Mouse (Mus musculus): Measurements from ENCODE around the gene Akap1. TPM values are rescaled to one million over a fixed set of nuclear protein-coding genes. Genes with fewer than 3 reads are reported as not detected.
"Not testable (repeated sequence)": the region's sequence is repeated elsewhere in the genome, so short reads cannot be mapped to it uniquely, and the experiment has no call there.

Gene Akap1
- polyA plus RNA-seq, 1 experiment = 7.7 TPM

DNA sequence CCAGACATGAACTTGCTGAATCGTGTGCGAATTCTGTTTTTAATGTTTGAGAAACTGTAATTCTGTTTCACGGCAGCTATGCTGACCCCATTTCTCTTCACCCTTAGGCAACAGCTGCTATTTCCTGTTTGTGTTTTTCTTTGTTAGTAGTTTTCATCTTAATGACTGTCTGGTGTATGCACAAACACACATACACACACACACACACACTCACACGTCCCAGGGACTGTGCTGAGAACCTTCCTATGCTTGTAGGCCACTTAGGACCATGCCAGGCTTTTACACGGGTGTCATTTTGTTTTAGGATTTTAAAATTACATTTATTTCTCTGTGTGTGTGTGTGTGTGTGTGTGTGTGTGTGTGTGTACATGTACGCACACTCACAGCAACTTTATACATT, 35.2 kb upstream of the Akap1 start:
- no peak overlapping the region for H3K4me3 ChIP-seq (replicated peaks; ENCODE audit: control insufficient read depth, low read depth, low read length)
- no peaks in the 10 kb centered on the region for H3K4me1 ChIP-seq (ENCODE audit: control insufficient read depth, insufficient read depth, low read length)
- H3K27ac ChIP-seq (ENCODE audit: control insufficient read depth, insufficient read depth, low read depth, low read length, poor library complexity) = no peak overlapping the region
- WGBS = 85% methylated on average over 6 of the region's 6 CpGs
- TF ChIP-seq POLR2A (IDR thresholded peaks at IDR 0.05; ENCODE audit: borderline replicate concordance, control insufficient read depth, low read depth, low read length) (no peak), CTCF (IDR thresholded peaks at IDR 0.05; ENCODE audit: control insufficient read depth, insufficient read depth, low read length) (no peak)

DNA sequence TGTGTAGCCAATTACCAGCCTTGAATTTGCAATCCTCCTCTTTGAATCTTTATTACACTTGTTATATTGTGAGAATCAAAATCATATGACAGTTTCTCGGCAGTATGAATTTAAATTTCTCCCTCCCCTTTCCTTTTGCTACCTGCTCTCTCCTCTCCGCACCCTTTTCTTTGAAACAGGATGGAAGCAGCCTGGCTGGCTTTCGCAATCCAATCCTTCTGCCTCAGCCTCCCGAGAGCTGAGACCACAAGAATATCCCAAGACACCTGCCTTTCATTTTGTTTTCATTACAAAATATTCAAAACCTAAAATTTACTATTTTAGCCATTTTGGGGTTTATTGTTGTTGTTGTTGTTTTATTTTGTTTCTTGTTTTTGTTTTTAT, 34.0 kb upstream of the Akap1 start:
- no peak for TF ChIP-seq POLR2A (IDR thresholded peaks at IDR 0.05; ENCODE audit: borderline replicate concordance, control insufficient read depth, low read depth, low read length)
- no peak for TF ChIP-seq CTCF (IDR thresholded peaks at IDR 0.05; ENCODE audit: control insufficient read depth, insufficient read depth, low read length)
- Histone ChIP-seq H3K4me1 (ENCODE audit: control insufficient read depth, insufficient read depth, low read length) (no peaks in the 10 kb centered on the region), H3K4me3 (replicated peaks; ENCODE audit: control insufficient read depth, low read depth, low read length) (no peak overlapping the region), H3K27ac (ENCODE audit: control insufficient read depth, insufficient read depth, low read depth, low read length, poor library complexity) (no peak overlapping the region)
- 58% methylated on average over 4 of the region's 4 CpGs for WGBS

DNA sequence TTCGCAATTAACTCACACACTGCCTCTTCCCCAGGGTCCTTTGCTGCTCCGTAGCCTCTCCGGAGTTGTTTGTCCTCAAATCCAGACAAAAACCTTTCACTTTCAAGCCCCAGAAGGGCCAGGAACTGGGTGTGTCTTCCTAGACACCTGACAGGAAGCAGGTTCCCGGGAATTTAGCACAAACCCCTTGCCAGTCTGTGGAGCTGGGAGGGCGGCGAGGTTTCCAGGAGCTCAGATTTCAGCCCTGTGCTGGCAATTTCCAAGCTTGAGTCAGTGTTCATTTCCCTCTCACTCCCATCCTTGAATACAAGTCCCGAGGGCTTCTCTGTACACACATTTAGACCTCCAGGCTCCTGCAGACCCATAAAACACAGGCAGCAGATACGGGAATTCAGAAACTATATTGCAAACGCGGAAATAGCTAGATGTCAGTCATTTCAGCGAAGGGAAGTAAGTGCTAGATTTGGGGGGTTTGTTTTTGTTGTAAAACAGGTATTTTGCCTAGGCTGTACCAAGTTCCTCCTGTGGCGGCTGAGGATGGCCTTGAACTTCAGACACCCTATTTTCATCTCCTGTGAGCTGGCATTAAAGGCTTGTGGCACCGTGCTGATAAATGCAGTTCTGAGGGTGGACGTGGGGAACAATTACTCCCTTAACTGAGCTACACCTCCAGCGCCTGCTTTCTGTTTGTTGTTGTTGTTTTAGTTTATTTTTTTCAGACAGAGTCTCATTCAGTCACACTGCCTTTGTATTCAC, 33.4 kb upstream of the Akap1 start:
- TF ChIP-seq POLR2A (IDR thresholded peaks at IDR 0.05; ENCODE audit: borderline replicate concordance, control insufficient read depth, low read depth, low read length) = no peak
- TF ChIP-seq CTCF (IDR thresholded peaks at IDR 0.05; ENCODE audit: control insufficient read depth, insufficient read depth, low read length) = no peak
- no peaks in the 10 kb centered on the region for H3K4me1 ChIP-seq (ENCODE audit: control insufficient read depth, insufficient read depth, low read length)
- no peak overlapping the region for H3K27ac ChIP-seq (ENCODE audit: control insufficient read depth, insufficient read depth, low read depth, low read length, poor library complexity)
- WGBS = 66% methylated on average over 15 of the region's 15 CpGs
- no peak overlapping the region for H3K4me3 ChIP-seq (replicated peaks; ENCODE audit: control insufficient read depth, low read depth, low read length)

DNA sequence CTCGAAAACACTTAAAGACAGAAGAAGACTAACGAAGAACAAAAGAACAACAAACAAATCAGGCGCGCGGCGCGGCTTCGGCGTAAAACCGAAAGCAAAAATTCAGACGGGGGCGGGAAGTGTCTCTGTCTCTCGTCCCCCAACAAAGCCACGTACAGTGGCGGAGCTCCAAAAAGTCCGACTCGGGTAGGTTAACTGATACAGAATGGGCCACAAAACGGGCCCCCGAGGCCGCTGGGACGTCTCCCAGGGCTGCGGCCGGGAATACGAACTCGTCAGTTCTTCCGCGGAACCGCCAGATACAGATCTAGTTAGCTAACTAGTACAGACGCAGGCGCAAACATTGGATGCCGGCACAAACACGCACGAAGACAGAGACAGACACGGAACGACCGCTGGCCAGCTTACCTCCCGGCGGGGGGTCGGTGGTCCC, 31.4 kb upstream of the Akap1 start:
- not testable (repeated sequence) for H3K27ac ChIP-seq (ENCODE audit: control insufficient read depth, insufficient read depth, low read depth, low read length, poor library complexity); H3K4me1 ChIP-seq (ENCODE audit: control insufficient read depth, insufficient read depth, low read length); H3K4me3 ChIP-seq (replicated peaks; ENCODE audit: control insufficient read depth, low read depth, low read length)
- WGBS = 37% methylated on average over 37 of the region's 39 CpGs

DNA sequence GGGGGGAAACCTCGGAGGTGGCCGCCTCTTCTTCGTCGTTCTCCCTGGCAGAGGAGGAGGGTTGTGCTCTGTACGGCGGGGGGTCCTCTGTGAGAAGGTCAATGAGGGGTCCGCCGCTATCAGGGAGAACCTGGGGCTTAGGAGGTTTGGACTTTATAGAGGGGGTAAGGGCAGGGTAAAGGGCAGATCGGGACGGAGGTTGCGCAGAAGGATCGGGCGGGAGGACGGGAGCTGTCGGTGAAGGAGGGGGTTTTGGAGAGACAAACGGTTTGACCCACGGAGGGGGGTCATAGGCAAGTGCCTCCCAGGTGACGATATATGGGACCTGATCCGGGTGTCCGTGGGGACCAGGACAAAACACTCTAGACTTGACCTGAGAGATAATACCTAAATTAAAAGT, 30.8 kb upstream of the Akap1 start:
- not testable (repeated sequence) for H3K27ac ChIP-seq (ENCODE audit: control insufficient read depth, insufficient read depth, low read depth, low read length, poor library complexity); H3K4me1 ChIP-seq (ENCODE audit: control insufficient read depth, insufficient read depth, low read length); H3K4me3 ChIP-seq (replicated peaks; ENCODE audit: control insufficient read depth, low read depth, low read length)
- 34% methylated on average over 17 of the region's 20 CpGs for WGBS

DNA sequence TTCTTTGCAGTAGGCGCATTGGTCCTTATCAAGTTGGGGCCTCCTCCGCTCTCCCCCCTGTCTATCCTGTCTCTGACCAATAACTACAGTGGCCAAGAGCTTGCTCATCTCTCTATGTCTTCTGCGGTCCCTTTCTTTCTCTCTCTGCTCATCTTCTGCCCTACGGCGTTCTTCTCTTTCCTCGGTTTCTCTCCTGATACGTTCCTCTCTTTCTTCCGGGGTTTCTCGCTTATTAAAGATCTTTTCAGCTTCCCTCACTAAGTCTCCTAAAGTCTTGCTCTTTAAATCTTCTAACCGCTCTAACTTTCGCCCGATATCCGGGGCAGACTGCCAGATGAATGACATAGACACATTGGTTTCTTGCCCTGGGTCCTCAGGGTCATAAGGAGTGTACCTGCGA, 29.9 kb upstream of the Akap1 start:
- H3K4me1 ChIP-seq (ENCODE audit: control insufficient read depth, insufficient read depth, low read length); H3K27ac ChIP-seq (ENCODE audit: control insufficient read depth, insufficient read depth, low read depth, low read length, poor library complexity); H3K4me3 ChIP-seq (replicated peaks; ENCODE audit: control insufficient read depth, low read depth, low read length): not testable (repeated sequence)
- WGBS = 93% methylated on average over 11 of the region's 14 CpGs

DNA sequence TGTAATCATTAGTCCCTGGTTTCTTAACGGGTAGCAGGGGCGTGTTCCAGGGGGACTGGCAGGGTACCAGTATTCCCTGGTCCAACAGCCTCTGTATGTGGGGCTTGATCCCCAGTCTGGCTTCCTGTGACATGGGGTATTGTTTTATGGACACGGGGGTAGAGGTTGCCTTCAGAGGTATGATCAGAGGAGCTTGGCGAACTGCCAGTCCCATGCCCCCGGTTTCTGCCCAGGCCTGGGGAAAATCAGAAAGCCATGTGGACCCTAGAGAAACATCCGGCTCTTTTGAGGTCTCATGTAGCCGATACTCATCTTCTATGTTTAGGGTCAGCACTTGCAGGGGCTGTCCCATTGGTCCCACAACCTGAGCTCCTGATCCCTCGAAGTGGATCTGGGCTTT, 29.1 kb upstream of the Akap1 start:
- H3K4me1 ChIP-seq (ENCODE audit: control insufficient read depth, insufficient read depth, low read length); H3K4me3 ChIP-seq (replicated peaks; ENCODE audit: control insufficient read depth, low read depth, low read length); H3K27ac ChIP-seq (ENCODE audit: control insufficient read depth, insufficient read depth, low read depth, low read length, poor library complexity): not testable (repeated sequence)
- 94% methylated on average over 5 of the region's 8 CpGs for WGBS

DNA sequence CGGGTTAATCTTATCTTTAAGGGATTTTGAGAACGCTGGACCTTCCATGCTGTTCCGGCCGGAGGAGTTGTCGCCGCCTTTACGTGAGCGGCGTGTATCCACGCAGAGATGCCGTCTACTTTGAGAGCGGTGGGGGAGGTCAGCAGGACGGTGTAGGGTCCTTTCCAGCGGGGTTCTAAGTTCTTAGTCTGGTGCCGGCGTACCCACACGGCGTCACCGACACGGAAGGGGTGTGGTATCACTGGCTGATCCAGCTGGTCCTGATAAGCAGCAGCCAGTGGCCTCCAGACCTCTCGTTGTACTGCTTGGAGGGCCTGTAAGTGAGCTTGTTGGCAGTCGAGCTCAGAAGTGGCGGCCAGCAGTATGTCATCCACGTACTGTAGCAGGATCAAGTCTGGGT, 28.4 kb upstream of the Akap1 start:
- H3K27ac ChIP-seq (ENCODE audit: control insufficient read depth, insufficient read depth, low read depth, low read length, poor library complexity); H3K4me3 ChIP-seq (replicated peaks; ENCODE audit: control insufficient read depth, low read depth, low read length); H3K4me1 ChIP-seq (ENCODE audit: control insufficient read depth, insufficient read depth, low read length): not testable (repeated sequence)
- WGBS = 91% methylated on average over 22 of the region's 24 CpGs

DNA sequence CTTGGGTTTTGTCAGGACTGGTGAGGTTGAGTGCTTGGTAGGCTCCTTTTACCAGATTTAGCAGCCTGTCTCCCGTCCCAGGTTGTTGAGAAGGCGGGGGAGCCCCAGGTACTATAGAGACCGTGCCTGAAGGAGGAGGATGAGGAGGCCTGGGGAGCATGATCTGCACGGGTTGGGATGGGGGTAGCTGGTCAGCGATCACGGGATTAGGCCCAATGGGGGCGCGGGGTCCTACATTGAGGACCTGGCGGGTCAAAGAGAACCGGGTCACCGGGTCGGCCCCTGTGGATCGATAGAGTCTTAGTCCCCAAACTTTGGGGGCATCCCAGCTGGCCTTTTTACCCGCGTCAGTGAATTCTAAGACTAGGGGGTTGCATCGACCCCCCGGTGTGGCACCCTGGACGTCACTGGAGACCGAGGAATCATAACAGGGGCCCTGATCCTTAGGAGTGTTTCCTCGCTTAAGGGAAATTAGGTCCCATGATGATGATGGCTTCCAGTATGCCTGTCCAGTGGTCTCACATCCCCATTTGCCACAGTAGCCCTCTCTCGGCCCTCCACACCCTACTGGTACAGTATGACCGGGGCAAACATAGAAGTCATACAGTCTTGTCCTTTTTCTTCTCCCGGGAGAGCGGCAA, 27.7 kb upstream of the Akap1 start:
- H3K4me3 ChIP-seq (replicated peaks; ENCODE audit: control insufficient read depth, low read depth, low read length); H3K27ac ChIP-seq (ENCODE audit: control insufficient read depth, insufficient read depth, low read depth, low read length, poor library complexity); H3K4me1 ChIP-seq (ENCODE audit: control insufficient read depth, insufficient read depth, low read length): not testable (repeated sequence)
- 90% methylated on average over 13 of the region's 24 CpGs for WGBS

DNA sequence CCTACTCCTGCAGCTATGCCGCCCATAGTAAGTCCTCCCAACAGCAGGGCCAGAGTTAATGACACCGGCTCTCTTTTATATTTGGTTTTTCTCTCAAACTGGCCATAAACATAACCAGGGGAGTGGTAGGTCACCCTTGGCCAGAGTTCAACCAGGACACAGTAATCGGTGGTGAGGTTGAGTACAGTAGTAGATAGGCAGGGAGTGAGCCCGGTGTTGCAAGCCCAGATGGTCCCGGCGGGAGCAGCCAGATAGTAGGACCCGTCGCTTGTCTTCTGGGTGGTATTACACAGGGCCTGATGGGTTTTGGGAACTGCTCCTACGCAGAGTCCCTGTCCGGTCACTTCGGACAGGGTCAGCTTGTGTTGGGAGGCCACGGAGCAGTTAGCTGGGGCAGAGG, 27.1 kb upstream of the Akap1 start:
- not testable (repeated sequence) for H3K4me3 ChIP-seq (replicated peaks; ENCODE audit: control insufficient read depth, low read depth, low read length); H3K27ac ChIP-seq (ENCODE audit: control insufficient read depth, insufficient read depth, low read depth, low read length, poor library complexity); H3K4me1 ChIP-seq (ENCODE audit: control insufficient read depth, insufficient read depth, low read length)
- WGBS = 95% methylated on average over 11 of the region's 12 CpGs

DNA sequence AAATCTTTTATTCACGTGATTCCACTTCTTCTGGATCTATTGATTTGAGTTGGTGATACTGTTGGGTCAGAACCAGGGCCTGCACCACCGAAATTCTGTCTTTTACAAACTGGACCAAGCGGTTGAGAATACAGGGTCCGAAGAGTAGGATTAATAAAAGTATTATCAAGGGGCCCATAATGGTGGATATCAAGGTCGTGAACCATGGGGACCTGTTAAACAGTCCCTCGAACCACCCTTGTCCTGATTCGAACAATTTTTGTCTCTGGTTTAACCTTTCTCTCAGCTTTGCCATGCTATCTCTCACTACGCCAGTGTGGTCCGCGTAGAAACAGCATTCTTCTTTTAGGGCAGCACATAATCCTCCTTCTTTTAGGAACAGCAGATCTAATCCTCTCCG, 26.5 kb upstream of the Akap1 start:
- H3K4me1 ChIP-seq (ENCODE audit: control insufficient read depth, insufficient read depth, low read length); H3K27ac ChIP-seq (ENCODE audit: control insufficient read depth, insufficient read depth, low read depth, low read length, poor library complexity); H3K4me3 ChIP-seq (replicated peaks; ENCODE audit: control insufficient read depth, low read depth, low read length): not testable (repeated sequence)
- 87% methylated on average over 7 of the region's 11 CpGs for WGBS
